Mouse (Mus musculus): ENCODE data around the gene 1700001K19Rik.

DNA sequence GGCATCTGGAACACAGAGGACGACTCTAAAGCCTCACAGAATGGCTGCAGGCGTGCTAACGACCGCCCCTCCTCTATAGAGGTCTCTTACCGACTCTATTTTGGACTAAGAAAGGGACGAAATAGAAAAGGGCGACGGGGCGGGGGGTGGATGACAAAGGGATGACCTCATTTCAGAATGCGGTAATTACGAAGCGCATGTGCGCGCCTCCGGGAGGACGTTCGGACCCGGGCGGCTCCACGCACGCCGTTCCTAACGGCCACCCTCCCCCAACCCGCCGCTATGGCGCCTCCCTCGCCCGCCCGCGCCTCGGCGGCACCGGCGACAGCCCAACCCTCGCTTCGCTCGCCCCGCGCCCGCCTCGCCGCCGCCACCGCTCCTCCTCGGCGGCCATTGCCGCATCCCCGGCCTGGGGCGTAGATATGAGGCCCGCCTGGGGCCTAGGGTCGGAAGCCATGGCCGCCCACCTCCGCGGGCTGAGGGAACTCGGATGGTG is 13.3 kb upstream of the 1700001K19Rik start:
- TF ChIP-seq POLR2A (IDR thresholded peaks at IDR 0.05; ENCODE audit: low read depth, low read length) (no peak), CTCF (IDR thresholded peaks at IDR 0.05; ENCODE audit: extremely low read depth, insufficient read length, insufficient replicate concordance, low read depth, low read length) (no peak)
